20 mouse cellular contexts compared by ENCODE assay signal in the genomic region with DNA sequence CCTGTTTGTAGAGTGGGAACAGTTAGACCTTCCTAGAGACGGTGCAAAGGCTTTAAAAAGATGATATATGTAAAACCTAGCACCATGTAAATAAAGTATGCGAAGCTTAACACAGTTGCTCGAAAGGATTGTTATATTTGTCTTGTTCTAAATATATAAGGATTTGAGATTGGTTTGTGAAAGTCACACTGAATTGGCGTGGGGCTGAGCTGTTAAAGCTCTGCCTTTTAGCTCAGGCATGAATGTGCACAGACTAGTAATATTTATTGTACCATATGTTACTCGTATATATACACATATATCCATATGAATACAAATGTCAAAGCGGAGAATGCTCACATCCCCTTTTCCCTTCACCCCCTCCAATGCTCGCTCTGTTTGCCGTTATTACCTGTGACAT.
"Had no signal": no experiment of that assay in that cellular context is flagged by ENCODE, and none has a peak within 500 bp of the region (broad histone marks: within the 10 kb centered on the region; RNA-seq: fewer than 3 reads in every experiment).

No protein-coding gene starts in this region.

- H3K36me3 ChIP-seq: kidney, embryonic 15.5 days; limb, embryonic 12.5 days; limb, embryonic 15.5 days; midbrain, embryonic 12.5 days had no signal

- ATAC-seq: liver, postnatal 0 days; lung, postnatal 0 days had no signal

- H3K4me3 ChIP-seq: kidney, embryonic 15.5 days; left cerebral cortex, adult 2 months; limb, embryonic 12.5 days; limb, embryonic 15.5 days; midbrain, embryonic 12.5 days had no signal

- H3K9ac ChIP-seq: kidney, embryonic 15.5 days; limb, embryonic 12.5 days; limb, embryonic 15.5 days; liver, embryonic 14.5 days; liver, postnatal 0 days; lung, embryonic 14.5 days; midbrain, embryonic 12.5 days had no signal

- DNase-seq: kidney, adult 11 months; kidney, adult 8-10 months; kidney, postnatal 10 days; kidney, postnatal 4 days; layer of hippocampus, adult 9-11 months; left cerebral cortex, postnatal 4 days; liver, postnatal 0 days; lung, embryonic 14.5 days; right cerebral cortex, postnatal 4 days; thymus, postnatal 25 days had no signal

- H3K27me3 ChIP-seq: kidney, embryonic 15.5 days; limb, embryonic 12.5 days; limb, embryonic 15.5 days; midbrain, embryonic 12.5 days had no signal

- H3K9me3 ChIP-seq: kidney, embryonic 15.5 days; limb, embryonic 12.5 days; limb, embryonic 15.5 days; midbrain, embryonic 12.5 days had no signal

- H3K4me1 ChIP-seq: kidney, embryonic 15.5 days; limb, embryonic 12.5 days; limb, embryonic 15.5 days; midbrain, embryonic 12.5 days had no signal

- H3K27ac ChIP-seq: kidney, embryonic 15.5 days; left cerebral cortex, adult 2 months; limb, embryonic 12.5 days; limb, embryonic 15.5 days; liver, embryonic 14.5 days; macrophage; midbrain, embryonic 12.5 days; stomach, postnatal 0 days had no signal

- H3K4me2 ChIP-seq: kidney, embryonic 15.5 days; limb, embryonic 12.5 days; limb, embryonic 15.5 days; liver, embryonic 11.5 days; lung, embryonic 14.5 days; midbrain, embryonic 12.5 days had no signal
